Mouse (Mus musculus): ENCODE results near the gene Hsdl2.
"Not testable (repeated sequence)": the region's sequence is repeated elsewhere in the genome, so short reads cannot be mapped to it uniquely, and the experiment has no call there.

Hsdl2 gene

DNA sequence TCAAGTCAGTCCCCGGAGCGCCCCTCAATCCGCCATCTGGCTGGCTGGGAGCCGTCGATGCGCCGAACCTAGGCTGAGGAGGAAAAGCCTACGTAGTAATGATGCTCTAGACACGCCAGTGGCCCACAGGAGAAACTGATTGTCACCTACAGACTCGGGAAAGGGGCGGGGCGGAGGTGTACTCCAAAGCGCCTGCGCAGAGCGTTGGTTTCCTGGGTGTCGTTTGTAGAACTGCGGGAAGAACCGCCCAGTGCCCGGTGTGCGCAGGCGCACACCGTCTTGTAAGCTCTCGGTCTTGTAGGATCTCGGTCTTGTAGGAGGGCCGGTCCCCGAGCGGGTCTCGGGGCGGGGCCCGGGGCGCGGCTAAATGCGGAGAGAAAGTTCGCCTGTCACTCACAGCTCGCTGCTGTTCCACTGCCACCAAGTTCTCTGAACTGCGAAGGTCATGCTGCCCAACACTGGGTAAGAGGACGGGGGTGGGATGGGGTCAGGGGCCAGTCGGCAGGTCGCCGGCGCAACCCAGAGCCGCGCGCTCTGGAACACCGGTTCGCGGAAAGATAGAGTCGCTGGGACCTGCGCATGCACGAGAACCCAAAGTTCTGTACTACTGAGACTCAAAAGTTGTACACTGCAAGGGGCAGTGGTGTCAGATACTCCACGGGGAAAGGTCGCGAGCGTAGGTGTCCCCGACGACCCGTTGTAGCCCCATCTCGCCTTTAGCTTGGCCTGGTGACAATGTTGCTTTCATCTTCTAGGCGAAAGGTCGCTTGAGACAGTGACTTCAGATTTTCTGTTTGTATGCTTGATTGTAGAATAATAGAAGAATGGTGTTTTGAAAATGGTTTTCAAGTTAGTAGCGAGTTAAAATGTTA, at the start of gene Hsdl2:
Gene Hsdl2 (plus strand): TSS at position 250 of the 872 bp plus-strand sequence.
- peak; percentile 100 for DNase-seq

DNA sequence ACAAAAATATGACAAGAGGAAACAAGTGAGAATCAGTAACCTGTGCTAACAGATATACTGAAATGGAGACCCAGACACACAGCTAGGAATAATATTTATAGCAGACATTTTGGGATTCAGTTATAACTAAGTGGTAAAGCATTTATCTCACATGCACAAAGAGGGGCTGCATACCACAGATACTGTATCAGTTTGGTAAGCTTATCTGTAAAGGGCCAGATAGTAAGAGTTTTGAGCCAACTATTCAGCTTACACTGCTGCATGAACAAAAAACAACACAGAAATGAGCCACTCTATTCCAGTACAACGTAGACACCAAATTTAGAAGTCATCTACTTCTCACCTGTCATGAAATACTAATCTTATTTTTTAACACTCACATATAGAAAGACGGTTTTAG, 48.1 kb upstream of the Hsdl2 start:
- DNase-seq, result no peak

DNA sequence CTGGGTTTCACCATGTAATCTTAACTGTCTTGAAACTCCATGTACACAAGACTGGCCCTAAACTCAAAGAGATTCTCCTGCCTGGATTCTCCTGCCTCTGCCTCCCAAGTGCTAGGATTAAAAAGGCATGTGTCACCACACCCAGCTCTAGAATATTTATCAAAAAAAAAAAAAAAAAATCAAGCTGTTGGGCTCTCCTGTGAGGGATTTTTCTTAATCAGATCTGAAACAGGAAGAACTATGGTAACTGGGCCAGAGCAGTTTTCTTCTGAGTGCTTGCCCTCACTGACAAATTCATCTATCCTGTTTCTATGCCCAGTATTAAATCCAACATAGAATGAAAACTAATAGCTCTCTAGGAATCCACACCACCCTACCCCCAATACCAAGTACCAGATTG, 45.7 kb upstream of the Hsdl2 start:
- DNase-seq, result no peak

DNA sequence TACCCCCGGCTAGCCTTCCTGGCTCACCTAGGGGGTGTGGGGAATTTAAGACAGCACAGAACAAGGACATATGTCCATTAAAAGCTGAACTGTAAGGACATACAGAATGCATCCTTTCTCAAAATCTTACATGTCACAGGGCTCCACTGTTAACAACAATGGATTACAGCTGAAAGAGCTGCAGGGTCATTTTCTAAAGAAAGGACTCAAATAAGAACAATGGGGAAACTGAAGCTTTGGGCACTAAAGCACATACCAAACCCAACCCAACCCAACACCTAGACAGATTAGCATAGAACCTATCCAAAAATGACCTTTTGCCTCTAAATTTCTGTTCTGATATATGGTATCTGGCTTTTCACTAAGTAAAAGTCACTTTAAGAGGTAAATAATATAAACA, 45.1 kb upstream of the Hsdl2 start:
- DNase-seq, result no peak

DNA sequence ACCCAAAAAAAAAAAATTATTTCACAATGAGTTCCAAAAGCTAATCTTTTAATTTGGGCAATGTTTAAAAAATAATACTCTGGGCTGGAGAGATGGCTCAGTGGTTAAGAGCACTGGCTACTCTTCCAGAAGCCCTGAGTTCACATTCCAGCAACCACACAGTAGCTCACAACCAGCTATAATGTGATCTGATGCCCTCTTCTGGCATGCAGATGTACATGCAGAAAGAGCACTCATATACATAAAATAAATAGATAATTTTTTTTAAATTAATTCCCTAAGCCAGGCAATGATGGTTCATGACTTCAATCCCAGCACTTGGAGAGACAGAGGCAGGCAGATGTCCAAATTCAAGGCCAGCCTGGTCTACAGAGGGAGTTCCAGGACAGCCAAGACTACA, 38.4 kb upstream of the Hsdl2 start:
- no peak for DNase-seq

DNA sequence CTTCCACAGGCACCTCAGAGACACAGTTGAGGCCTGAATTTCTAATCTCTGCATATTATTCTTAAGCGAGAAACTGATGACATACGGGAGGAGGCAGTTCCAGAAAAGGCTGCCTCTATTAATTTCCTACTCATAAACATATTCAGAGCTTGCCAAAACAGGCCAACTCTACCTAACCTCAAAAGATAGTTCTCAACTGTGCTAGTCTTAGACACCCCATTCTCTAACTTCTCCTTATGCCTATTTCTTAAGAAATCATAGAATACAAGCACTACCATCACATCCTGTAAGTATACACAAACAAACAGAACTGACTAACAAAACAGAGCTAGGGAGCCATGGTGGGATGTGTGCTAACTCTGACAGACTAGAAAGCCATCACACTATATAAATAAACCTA, 36.7 kb upstream of the Hsdl2 start:
- no peak for DNase-seq

DNA sequence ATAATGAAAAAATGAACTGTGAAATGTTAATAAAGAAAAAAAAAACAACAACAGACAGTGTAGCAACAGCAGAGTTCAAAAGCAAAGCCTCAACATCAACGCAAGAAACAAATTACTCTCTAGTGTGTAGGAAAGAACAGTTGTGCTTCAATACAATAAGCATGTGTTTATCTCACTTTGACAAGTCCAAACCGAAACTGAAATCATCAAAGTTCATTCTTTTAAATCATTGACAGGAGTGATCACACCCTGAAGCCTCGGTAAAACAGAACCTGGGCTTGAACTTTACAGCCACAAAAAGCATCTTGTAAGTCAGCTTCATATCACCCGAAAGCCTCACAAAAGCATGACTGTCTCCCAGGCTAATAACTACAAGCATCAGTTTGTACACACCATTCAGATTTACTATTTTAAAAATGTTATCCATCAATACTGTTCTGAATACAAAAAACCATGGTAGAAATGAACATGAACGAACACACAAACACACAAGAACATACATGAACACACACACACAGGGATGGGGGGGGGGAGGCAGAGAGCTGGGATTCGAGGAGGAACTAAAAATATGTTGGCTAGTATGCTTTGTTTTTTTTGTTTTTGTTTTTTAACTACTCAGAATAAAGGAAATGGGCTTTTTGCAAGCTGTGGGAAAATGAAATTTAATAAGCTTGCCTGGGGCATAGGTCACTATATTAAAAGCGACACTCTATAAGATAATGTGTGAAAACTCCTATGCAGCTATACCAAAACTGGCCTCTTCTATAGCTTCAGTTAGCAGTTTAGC, 34.9 kb upstream of the Hsdl2 start:
- DNase-seq, result no peak

DNA sequence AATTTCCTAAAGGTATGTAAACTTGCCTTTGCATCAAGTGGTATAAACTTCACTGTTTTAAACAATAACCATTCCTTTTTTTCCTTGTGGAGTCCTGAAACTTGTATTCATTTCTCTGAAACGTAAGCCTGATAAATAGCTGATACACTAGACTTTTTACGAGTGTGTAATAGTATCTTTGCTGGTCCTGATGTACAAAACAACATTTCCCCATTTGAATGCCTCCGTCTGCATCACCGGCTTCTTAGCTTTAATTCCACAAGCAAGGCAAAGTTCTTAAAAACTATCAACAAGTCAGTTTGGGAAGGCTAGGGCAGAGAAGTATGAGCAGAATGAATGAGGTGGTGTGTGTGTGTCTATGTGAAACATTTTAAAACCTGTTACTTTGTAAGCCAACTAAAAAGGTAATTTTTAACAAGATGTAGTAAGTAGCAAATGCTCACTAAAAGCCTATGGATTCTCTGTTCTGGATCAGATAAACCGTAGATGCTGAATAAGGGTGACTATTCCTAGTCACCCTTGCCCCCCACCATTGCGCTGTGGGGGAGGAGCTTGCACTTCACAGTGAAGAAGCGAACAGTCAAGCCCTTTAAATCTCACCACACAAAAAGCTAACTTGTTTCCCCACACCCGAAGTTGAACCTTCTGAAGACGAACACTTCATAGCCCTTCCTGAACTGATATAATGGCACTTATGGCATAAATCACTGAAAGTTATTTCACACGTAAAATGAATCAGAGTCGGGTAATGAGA, 34.0 kb upstream of the Hsdl2 start:
- DNase-seq, result no peak

DNA sequence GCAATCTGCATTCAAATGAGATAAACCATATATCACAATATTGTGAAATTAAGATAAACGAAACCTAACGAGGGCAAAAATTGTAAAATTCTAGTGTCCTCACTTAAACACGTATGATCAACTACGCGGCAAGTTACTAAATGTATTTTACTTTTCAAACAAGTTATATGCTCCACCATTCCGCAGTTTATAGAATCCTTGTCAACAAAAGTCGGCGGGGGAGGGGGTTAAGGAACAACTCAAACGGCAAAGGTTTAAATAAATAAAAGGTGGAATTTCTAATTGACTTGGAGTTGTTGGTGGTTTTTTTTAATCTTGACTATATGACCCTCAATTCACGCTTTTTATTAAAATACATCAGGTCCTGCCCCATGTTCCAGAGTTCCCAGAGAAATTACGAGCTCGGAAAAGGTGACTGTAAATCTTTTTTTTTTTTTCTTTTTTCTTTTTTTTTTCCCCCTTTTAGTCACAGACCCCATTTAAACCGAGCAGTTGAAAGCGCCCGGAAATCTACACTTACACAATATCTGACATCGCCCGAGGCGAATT, 33.3 kb upstream of the Hsdl2 start:
- no peak for DNase-seq

DNA sequence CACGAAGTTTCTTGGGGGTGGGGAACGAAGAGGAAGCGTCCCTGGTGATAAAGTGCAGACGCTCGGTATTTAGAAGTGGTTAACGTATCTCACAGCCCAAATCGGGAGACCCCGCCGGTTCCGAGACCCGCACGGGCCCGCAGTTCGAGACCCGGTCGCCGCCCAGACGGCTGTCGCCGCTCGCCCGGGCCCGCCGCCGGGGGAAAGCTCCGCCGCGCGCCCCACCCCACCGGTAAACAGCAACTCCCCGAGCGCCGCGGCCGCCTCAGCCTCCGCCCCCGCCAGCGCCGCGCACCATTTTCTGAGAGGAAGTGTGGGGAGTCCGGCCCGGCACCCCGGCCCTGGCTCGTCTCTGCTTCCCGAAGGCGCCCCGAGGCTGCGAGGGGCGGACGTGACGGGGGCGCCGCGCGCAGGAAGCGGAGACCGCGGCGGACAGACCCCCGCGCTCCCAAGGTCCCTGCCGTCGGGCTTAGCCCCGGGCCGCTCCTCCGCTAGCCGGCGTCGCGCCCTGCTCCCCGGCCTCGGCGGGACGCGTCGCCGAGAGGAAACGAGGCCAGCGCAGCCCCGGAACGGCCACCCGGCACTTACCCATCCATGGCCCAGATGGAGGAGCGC, 32.7 kb upstream of the Hsdl2 start:
- DNase-seq, result peak; percentile 67

DNA sequence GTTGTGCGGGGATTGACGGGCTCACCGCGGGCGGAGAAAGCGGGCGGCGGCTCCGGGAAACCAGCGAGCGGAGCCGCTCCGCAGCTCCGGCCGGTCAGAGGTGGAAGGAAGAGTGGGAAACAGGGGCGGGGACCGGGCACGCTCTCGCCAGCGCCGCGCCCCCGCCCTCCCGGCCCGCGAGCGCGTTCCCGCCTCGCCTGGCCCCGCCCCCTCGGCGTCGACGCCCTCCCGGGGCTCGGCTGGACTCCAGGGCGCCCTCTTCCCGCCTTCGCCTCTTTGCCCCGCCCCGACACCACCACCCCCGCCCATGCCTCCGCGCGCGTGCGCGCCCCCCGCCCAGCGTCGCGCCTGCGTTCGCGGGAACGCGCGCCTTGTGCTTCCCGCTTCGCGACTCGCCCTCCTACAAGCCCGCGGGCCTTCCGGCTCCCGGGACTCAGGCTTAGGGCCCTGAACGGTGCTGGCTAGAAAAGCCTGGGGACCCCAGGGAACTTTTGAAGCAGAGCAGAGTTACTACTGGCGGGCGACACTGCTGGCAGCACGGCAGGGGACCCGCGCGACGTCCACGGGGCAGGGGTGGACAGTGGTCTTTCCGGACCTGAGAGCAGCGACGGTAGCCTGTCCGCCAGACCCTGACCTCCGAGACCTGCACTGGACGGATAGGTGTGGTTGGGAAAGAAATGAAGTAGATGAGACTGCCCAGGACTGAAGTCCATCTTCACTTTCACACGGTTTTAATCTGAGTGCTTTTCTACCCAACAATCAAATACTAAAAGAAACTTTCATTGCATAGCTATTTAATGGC, 32.0 kb upstream of the Hsdl2 start, which contains the start of gene Ptbp3:
Gene Ptbp3 (minus strand): TSS at position 190 of the 802 bp plus-strand sequence.
- peak; percentile 87 for DNase-seq

DNA sequence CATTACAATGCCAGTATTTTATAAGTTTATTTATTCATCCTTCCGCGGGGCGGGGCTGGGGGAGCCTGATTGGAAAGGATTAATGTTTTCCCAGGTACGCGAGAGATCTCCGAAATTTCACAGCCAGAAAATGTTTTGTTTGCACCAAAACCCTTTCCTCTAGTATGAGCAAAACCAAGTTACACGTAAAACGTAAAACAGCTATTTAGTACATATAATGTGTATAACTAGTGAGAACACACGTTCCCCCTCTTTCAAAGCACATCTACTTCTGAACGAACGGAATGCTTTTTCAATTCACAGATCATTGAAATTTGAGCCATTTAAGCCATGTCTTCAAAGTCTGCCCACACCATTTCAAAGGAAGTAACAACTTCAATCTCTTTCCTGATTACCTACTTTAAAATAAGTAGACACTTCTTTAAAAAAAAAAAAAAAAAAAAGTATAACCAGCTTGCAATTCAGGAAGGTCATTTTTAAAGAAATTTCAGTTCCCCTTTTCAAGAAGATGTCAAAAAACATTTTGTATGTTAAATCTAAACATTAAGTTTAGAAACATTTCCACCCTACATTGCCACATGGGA, 31.3 kb upstream of the Hsdl2 start:
- DNase-seq, result no peak

DNA sequence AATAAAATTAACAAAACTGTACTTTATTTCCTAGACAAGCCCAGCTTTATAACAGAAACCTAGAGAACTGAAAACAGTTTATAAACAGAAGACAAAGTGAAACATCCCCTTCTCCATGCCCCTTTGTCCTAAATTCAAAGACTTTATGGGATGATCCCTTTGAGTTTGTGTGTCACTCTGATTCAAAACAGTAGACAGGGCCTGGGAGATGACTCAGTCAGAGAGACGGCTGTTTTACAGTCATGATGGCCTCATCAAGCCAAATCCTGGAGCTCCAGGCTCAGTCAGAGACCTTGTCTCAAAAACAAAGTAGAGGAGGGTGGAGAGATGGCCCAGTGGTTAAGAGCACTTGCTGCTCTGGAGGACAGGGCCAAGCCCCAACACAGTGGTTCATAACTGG, 29.5 kb upstream of the Hsdl2 start:
- no peak for DNase-seq

DNA sequence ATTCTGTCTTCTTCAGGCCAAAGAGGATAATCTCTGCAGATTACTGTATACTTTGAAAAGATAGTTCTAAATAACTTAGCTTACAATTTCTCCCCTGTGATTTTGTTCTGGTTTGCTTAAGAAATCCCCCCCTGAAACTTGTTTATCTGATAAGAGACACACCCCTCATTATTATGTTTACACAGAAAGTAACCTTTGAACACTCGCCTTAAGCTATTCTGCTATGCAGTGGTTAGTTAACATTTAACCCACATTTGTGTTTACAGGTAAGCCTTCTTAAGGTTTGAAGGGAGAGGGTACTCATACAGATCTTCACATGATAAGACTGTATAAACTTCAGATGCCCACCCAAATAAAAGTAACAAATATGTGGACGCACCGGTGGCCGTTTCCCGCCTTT, 28.5 kb upstream of the Hsdl2 start:
- DNase-seq, result no peak

DNA sequence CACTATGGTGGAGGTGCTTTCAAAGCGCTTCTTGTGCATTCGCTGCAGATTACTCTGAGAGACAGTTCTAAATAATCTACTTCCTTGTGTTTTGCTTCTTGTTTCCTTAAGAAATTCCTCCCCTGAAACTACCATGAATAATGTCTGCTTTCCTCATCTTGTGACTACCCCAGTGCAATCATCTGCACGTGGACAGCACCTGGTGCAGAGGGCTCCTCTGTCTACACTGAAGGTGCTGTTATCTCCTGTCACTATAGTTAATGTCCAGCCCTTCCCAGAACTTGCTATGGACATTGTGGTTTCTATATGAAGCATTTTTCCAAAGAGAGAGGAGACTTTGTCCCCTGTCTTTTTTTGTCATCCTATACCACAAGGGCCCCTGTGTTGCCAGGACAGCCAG, 27.8 kb upstream of the Hsdl2 start:
- DNase-seq, result no peak

DNA sequence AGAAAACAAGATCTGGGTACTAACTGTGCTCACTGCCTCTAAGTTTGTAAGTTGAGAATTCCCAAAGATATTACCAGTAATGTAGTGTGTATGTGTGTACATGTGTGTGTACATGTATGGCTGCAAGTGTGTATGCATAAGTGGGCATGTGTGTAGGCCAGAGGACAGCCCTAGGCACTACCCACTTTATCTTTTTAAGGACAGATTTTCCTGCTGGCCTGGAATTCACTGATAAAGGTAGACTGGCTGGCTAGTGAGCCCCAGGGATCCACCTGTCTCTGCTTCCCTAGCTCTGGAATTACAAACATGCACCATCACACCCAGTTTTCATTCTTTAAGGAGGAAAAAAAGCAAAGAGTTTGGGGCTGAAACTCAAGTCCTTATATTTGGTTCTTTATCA, 26.2 kb upstream of the Hsdl2 start:
- DNase-seq, result no peak

DNA sequence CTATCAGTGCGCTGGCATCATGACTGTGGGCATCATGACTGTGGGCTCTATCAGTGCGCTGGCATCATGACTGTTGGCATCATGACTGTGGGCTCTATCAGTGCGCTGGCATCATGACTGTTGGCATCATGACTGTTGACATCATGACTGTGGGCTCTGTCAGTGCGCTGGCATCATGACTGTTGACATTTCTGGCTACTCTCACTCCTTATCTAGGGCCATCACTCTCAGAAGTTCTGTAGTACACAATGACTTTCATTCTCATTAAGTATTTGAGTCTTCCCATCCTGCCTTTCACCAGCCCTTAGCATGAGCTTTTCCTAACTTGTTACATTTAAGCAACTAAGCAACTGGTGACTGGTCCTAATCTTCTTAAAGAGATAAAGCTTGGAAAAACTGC, 24.0 kb upstream of the Hsdl2 start:
- not testable (repeated sequence) for DNase-seq

DNA sequence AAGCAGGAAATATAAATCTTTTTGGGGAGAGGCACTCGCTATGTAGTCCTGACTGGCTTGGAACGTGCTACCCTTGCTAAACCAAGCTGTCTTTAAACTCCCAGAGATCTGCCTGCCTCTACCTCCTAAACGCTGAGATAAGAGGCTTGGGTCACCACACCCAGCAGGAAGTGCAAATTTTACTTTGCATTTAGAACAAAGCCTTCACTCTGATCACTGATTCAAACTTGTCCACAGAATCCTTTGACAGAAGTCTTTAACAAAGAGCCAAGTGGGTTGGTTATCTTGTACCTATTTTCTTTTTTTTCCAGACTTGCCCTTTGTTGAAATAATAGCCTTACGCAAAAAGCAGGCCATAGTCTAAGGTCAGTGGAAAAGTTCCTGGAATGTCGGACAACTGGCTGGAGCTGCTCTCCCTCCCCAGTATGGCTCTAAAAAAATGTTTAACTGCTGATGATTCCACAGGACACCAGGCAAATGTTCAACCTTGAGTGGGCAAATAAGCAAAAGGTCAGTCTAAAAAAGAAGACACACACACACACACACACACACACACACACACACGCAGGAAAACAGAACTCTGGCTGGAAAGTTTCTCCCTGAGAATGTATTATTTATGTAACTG, 23.2 kb upstream of the Hsdl2 start:
- DNase-seq, result peak; percentile 60

DNA sequence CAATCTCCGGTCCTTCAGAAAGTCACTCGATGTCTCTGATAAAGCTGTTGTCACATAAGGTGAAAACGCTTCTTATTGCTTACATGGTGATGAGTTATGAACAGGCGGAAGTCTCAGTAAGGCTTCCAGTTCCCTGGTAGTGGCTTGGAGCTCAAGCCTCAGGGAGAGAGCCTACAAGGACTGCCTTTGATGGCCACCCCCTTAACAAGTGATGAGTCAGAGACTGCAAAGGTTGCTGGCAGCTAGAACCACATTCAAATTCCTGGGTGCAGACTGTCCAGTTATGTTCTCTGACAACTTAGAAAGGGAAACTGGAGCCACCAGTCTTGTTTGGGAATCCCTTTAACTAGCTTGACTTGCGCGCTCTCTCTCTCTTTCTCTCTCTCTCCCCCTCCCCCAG, 21.2 kb upstream of the Hsdl2 start:
- no peak for DNase-seq

DNA sequence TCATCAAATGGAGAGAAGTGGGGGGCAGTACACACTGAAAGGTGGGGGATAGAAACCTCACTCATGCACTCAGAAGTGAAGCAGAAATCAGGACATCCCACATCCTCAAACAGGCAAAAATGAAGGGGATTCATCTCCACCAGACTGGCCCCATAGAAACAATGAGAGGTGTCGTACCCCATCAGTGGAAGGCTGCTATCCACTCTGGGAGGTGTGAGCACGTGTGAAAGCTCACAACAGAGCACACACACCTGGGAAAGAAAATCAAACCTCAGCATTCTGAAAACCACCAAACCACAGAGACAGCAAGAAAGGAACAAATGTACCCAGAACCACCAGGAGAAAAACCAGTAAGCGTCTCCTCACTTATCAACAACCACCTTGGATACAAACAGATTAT, 17.2 kb upstream of the Hsdl2 start:
- DNase-seq, result no peak

Data from kidney, adult 11 months (tissue).